Mouse (Mus musculus): Measurements from ENCODE around the gene Dnmbp.

The Dnmbp gene

GRCm38 (mm10) chr19:43801427-43802051 lies 138.5 kb downstream of the Dnmbp start:
- DNase-seq (ENCODE audit: low read depth, low spot score), result no peak

GRCm38 (mm10) chr19:43797216-43797615 lies 142.8 kb downstream of the Dnmbp start:
- no peak for DNase-seq (ENCODE audit: low read depth, low spot score)

All from WW6 (cell line).